Mouse (Mus musculus) heart, embryonic 10.5 days (tissue): ENCODE measurements at regions not wholly inside any gene's neighbourhood (a gene's known extent, or its start where the extent isn't known, plus 50 kb on each side); places are given as distances from the start of the nearest gene placed in this dataset.

Source experiments
- DNase-seq: peaks from one replicate; pipeline ENCODE4 v3.0.0-alpha.2; 2017; ENCODE audit warnings: low spot score
- H3K27ac ChIP-seq: fragments of 300-500 bp; sonication (generic); 2 replicates; pipeline ENCODE4 v1.5.1; 2016; ENCODE audit warnings: mild to moderate bottlenecking
- H3K27me3 ChIP-seq: fragments of 300-500 bp; sonication (generic); 2 replicates; pipeline ENCODE4 v1.6.1; 2016; ENCODE audit warnings: mild to moderate bottlenecking; ENCODE audit not compliant: poor library complexity, insufficient read depth, severe bottlenecking
- H3K36me3 ChIP-seq: fragments of 300-500 bp; sonication (generic); 2 replicates; pipeline ENCODE4 v1.6.1; 2016; ENCODE audit warnings: mild to moderate bottlenecking, moderate library complexity
- H3K4me1 ChIP-seq: fragments of 300-500 bp; sonication (generic); 2 replicates; pipeline ENCODE4 v1.6.1; 2016; ENCODE audit warnings: mild to moderate bottlenecking
- H3K4me3 ChIP-seq: fragments of 300-500 bp; sonication (generic); 2 replicates; pipeline ENCODE4 v1.5.1; 2016; ENCODE audit warnings: mild to moderate bottlenecking, moderate library complexity
- H3K9me3 ChIP-seq: fragments of 300-500 bp; sonication (generic); 2 replicates; pipeline ENCODE4 v1.6.1; 2016; ENCODE audit warnings: mild to moderate bottlenecking, moderate library complexity
- WGBS: fragments of 180-500 bp; shearing (Covaris S2); methylation state at CpG from one replicate; pipeline ENCODE4 v1.1.7; 2016; 5-methylcytosine and 5-hydroxymethylcytosine counted together

DNA sequence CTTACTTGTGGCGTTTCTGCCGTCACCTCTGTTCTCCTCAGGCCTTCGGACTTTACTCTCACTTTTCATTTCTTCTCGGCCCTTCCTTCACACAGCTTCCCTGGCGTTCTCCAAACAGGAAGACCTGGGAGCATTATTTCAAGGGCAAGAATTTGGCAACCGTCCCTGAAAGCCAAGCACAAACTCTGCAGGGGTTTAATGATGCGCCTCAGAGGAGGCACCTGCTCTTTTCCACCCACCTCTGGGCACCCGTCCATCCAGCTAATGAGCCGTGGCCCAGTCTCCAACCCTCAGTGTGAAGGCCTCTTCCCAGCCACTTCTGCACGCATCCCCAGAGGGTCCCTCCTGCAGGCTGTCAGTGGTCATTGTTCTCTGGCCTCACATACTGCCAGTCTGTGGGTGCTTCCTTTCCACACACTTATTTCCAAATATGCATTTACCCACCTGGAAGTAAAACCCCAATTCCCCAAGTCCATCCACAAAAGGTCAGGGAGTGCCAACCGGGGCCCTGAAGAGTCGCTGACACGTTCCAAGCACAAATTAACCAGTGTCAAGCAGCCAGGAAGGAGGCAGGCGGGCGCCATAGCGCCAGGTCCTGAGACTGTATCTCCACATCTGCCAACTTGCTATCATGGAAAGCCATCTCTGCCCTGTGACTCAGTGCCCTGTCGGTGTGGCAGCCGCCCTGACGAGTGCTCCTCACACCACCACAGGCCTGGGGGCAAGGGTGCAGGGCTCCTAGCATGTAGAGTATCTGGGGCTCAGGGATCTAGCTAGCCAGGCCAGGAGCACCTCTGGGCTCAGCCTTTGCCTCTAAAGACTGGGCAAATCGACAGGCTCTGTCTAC lies 56.0 kb upstream of the Slc45a1 start:
- H3K9me3 ChIP-seq = no peaks in the 10 kb centered on the region
- no peaks in the 10 kb centered on the region for H3K36me3 ChIP-seq
- H3K27ac ChIP-seq = peak overlapping the region; percentile 37; the same call in 1 of the 2 replicates
- H3K27me3 ChIP-seq = no peaks in the 10 kb centered on the region
- no peak overlapping the region for H3K4me3 ChIP-seq
- H3K4me1 ChIP-seq = peaks cover 41% of the 10 kb centered on the region
- WGBS = 81% methylated on average over 20 of the region's 20 CpGs
- no peak for DNase-seq

DNA sequence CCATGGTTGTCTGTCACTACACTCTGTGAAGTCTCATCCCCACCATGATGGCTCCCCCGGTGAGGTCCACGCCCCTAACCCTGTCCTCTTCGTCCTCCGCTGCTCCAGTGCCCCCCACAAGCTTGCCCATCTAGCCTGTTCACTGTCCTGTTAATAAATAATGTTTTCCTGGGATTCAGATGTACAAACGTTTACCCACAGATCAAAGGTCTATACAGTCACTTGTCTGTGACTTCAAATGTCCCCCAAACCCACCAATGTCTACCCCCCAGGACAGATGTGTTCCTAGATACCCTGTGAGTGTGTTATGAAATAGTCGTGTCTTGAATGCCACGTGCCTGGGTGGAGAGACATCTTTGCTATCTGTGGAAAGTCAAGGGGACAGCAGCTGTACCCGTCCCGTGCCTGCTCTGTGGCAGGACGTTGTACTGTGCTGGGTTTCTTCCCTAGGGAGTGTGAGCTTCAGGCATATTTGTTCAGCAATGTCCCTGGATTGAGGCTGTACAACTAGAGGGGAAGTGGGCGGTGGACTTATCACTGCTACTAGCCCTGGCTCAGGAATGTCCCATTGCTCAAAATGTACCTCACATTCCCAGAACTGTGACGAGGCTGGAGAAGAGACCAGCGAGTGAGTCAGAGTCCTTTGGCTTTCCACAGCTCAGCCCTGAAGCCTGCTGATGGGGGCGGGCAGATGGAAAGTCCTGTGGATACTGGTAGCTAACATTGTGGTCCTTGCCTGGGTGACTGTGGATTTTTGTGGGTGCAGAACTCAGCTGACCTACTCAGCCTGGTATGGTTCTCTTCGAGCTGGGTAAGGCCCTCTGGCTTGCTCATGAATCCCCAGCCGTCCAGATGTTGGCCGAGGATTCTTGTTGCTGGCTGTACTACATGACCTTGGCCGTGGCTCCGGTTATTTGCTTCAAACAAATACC lies 55.1 kb upstream of the Slc45a1 start:
- H3K36me3 ChIP-seq = no peaks in the 10 kb centered on the region
- no peaks in the 10 kb centered on the region for H3K9me3 ChIP-seq
- no peak overlapping the region for H3K4me3 ChIP-seq
- no peaks in the 10 kb centered on the region for H3K27me3 ChIP-seq
- peaks cover 41% of the 10 kb centered on the region for H3K4me1 ChIP-seq
- 55% methylated on average over 19 of the region's 19 CpGs for WGBS
- DNase-seq = no peak
- H3K27ac ChIP-seq = peak overlapping the region; percentile 32; the same call in 1 of the 2 replicates

DNA sequence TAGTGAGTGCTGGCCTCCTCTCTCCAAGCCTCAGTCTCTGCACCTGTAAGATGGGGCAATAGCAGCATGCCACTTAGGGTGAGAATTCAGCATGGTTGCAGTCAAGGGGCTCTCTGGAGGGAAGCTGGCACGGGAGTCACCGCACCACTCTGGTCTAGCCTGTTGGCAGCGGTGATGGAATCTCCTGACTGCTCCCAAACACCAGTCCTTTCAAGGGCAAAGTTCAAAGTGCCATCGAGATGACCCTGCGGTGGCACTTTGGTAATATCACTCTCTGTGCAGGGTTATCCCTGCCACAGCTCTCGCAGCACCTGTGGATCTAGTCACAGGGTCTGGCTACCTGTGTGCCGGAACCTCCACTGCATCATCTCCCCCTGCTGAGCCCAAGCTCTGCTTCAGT lies 54.3 kb upstream of the Slc45a1 start:
- H3K9me3 ChIP-seq = no peaks in the 10 kb centered on the region
- no peaks in the 10 kb centered on the region for H3K27me3 ChIP-seq
- H3K4me1 ChIP-seq = peaks cover 41% of the 10 kb centered on the region
- 93% methylated on average over 7 of the region's 7 CpGs for WGBS
- no peak for DNase-seq
- no peak overlapping the region for H3K4me3 ChIP-seq
- H3K27ac ChIP-seq = no peak overlapping the region
- H3K36me3 ChIP-seq = no peaks in the 10 kb centered on the region

DNA sequence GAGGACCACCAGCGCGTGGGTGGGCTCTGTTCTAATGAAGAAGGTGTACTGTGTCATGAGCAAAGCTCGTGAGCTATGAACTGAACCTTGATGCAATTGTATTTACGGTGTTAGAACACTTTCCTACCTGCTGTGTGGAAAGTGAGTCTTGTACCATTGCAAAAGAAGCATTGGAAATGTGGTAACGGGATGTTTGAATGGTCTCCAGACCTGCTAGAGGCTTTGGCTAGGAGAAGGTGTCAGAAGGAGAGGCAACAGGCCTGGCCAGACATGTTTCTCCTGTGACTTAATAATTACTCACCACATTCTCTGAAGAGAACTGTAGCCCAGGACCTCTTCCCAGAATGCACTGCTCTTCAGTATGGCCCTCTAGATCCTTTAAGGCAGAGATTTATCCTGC lies 51.3 kb upstream of the Slc45a1 start:
- Histone ChIP-seq H3K4me3 (no peak overlapping the region), H3K9me3 (no peaks in the 10 kb centered on the region), H3K27me3 (no peaks in the 10 kb centered on the region), H3K36me3 (no peaks in the 10 kb centered on the region), H3K4me1 (peaks cover 22% of the 10 kb centered on the region), H3K27ac (no peak overlapping the region)
- no peak for DNase-seq
- WGBS = 92% methylated on average over 5 of the region's 5 CpGs
